Mouse (Mus musculus): ENCODE measurements around the gene Hepacam.

The Hepacam gene

DNA sequence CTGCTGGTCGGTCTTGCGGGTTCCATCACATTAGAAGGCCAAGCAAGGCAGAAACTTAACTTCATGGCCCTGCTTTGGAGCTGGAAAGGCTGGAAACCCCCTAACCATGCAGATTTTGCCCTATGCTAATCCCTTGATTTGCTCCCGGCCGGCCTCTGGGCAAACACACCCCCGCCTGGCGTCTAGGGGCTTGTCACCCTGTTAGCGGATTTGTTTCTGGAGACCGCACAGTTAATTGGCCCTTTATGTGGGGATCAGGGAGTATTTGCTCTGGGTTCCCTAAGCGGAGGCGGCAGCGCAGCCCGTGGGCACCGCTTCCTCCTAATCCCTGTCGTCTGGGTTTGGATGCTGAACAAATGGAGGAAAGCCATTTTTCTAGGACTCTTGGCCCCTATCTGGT, 67.8 kb downstream of the Hepacam start:
- DNase-seq = no peak

DNA sequence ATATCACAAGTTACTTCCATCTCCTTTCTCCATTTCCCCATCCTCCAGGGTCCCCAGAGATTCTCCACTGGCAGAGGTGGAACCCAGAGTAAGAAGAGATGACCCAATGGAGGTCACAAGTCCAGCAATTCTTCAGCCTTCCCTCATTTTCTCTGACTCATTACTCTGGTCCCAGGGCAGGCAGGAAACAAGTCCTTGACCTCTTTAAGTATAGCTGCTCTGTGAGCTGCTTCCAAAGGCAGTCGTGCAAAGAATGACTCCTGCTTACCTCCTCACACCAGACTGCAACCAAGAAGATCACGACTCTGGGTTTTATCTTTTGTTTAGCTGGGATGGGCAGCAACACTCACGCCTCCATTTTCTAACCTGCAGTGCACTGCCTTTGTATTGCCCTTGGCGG, 68.5 kb downstream of the Hepacam start:
- DNase-seq = no peak

All from kidney, postnatal 36 days (tissue).